Mouse (Mus musculus): Measurements from ENCODE around the gene Gsk3a.

GRCm38 (mm10) chr7:25203624-25204023 is 34.0 kb downstream of the Gsk3a start:
- TF ChIP-seq CTCF (IDR thresholded peaks at IDR 0.05; ENCODE audit: control insufficient read depth, insufficient read depth, insufficient read length) (no peak), MAX (IDR thresholded peaks at IDR 0.05) (no peak), MYOG (IDR thresholded peaks at IDR 0.05; ENCODE audit: control insufficient read depth, extremely low read depth, insufficient read length) (no peak), USF1 (IDR thresholded peaks at IDR 0.05; ENCODE audit: low read depth) (no peak), MYOD1 (IDR thresholded peaks at IDR 0.05; ENCODE audit: control insufficient read depth, insufficient read length, low read depth) (no peak), CEBPB (IDR thresholded peaks at IDR 0.05; ENCODE audit: low read depth) (no peak), FOSL1 (IDR thresholded peaks at IDR 0.05; ENCODE audit: insufficient read depth, low read length, poor library complexity, severe bottlenecking) (no peak)
